Mouse (Mus musculus) hindbrain, postnatal 0 days (tissue): ENCODE results near the gene Synpo2. TPM values are rescaled to one million over a fixed set of nuclear protein-coding genes. Genes with fewer than 3 reads are reported as not detected.

Experiments
- ATAC-seq: fragments of 200-750 bp; cut with Nextera tagmentation; 2 replicates; pipeline ENCODE4 v1.8.0; 2017; ENCODE audit warnings: mild to moderate bottlenecking, moderate TSS enrichment, moderate library complexity
- DNase-seq: peaks from one replicate; pipeline ENCODE4 v3.0.0-alpha.2; 2015; ENCODE audit warnings: low spot score
- H3K27ac ChIP-seq: fragments of 300-500 bp; sonication (generic); 2 replicates; pipeline ENCODE4 v1.5.1; 2014; ENCODE audit warnings: mild to moderate bottlenecking
- H3K27me3 ChIP-seq: fragments of 300-500 bp; sonication (generic); 2 replicates; pipeline ENCODE4 v1.6.1; 2014; ENCODE audit warnings: low read length, mixed read lengths; ENCODE audit not compliant: insufficient read depth
- H3K36me3 ChIP-seq: fragments of 300-500 bp; sonication (generic); 2 replicates; pipeline ENCODE4 v1.6.1; 2014; ENCODE audit warnings: low read length, mixed read lengths; ENCODE audit not compliant: insufficient read depth
- H3K4me1 ChIP-seq: fragments of 300-500 bp; sonication (generic); 2 replicates; pipeline ENCODE4 v1.6.1; 2014; ENCODE audit warnings: antibody characterized with exemption, low read length, mixed read lengths; ENCODE audit not compliant: insufficient read depth
- H3K4me2 ChIP-seq: fragments of 300-500 bp; sonication (generic); 2 replicates; pipeline ENCODE4 v1.6.1; 2014; ENCODE audit warnings: low read depth, mild to moderate bottlenecking, low read length, moderate library complexity, mixed read lengths
- H3K4me3 ChIP-seq: fragments of 300-500 bp; sonication (generic); 2 replicates; pipeline ENCODE4 v1.5.1; 2014; ENCODE audit warnings: low read length
- H3K9ac ChIP-seq: fragments of 300-500 bp; sonication (generic); replicated peaks from 2 replicates; pipeline ENCODE4 v1.6.1; 2014; ENCODE audit warnings: mild to moderate bottlenecking, low read length, moderate library complexity, mixed read lengths
- H3K9me3 ChIP-seq: fragments of 300-500 bp; sonication (generic); 2 replicates; pipeline ENCODE4 v1.6.1; 2016; ENCODE audit warnings: low read length, mixed read lengths
- CTCF ChIP-seq: IDR thresholded peaks from 2 replicates; pipeline ENCODE4 v1.5.1; 2016; ENCODE audit warnings: antibody characterized with exemption, control low read depth, low read depth
- WGBS: fragments of 180-500 bp; shearing (Covaris S2); extraction: QIAGEN DNeasy Blood & Tissue Kit; methylation state at CpG from one replicate; pipeline ENCODE4 v1.1.7; 2014; 5-methylcytosine and 5-hydroxymethylcytosine counted together
- polyA plus RNA-seq: library from polyadenylated mRNA; unstranded; fragments of >200 nt; fragmentation: Nextera tagmentation; extraction: Ambion mirVana; gene quantifications from 2 replicates; pipeline ENCODE4 v1.2.1, GENCODE M21; 2015
- total RNA-seq: library from RNA; depleted of rRNA; stranded (reverse); fragments of >200 nt; gene quantifications from 2 replicates; pipeline ENCODE4 v1.2.3, GENCODE M21; 2014

The Synpo2 gene
- total and polyA plus RNA-seq, 2 experiments from 2014 or later, result 1.2 TPM

GRCm38 (mm10) chr3:123189826-123190225 lies 46.1 kb downstream of the Synpo2 start:
- H3K4me3 ChIP-seq, result no peak overlapping the region
- WGBS, result 61% methylated on average over 1 of the region's 1 CpGs
- no peaks in the 10 kb centered on the region for H3K27me3 ChIP-seq
- ATAC-seq (no peak), DNase-seq (no peak)
- H3K4me2 ChIP-seq, result no peak overlapping the region
- H3K36me3 ChIP-seq, result no peaks in the 10 kb centered on the region
- no peaks in the 10 kb centered on the region for H3K9me3 ChIP-seq
- no peak overlapping the region for H3K27ac ChIP-seq
- TF ChIP-seq CTCF, result no peak
- H3K9ac ChIP-seq, result no peak overlapping the region
- 0 out of 2 replicates have a peak, but pooled peaks cover 3% of the 10 kb centered on the region for H3K4me1 ChIP-seq

DNA sequence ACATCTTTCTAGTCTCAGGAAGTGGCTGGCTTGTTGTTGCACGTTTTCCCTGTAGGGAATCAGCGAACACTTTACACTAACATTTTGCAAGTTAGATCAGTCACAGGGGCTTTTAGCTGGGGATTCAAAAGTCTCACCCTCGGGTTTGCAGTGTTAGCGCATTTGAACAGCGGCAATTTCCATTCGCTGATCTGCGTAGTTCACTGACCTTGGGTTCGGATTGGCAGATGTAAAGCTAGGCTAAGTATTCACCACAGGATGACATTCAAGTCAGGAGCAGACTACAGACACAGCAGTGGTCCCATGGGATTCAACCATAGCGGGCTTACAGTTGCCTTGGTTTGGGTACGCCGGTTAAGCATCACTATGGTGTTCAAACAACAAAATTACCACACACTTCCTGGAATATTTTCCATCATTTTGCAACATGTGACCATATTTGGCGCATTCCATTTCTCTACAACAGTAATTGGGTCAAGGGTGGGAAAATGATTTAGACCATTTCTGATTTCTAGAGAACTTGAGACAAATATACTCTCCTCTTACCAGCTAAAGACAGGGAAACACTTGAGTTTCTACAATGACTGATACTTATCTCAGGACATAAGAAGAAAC lies 47.2 kb downstream of the Synpo2 start:
- H3K36me3 ChIP-seq, result no peaks in the 10 kb centered on the region
- no peak overlapping the region for H3K4me2 ChIP-seq
- TF ChIP-seq CTCF, result no peak
- 0 out of 2 replicates have a peak, but pooled peaks cover 3% of the 10 kb centered on the region for H3K4me1 ChIP-seq
- ATAC-seq (no peak), DNase-seq (no peak)
- H3K27ac ChIP-seq, result no peak overlapping the region
- no peaks in the 10 kb centered on the region for H3K27me3 ChIP-seq
- H3K9me3 ChIP-seq, result no peaks in the 10 kb centered on the region
- no peak overlapping the region for H3K4me3 ChIP-seq
- WGBS, result 79% methylated on average over 12 of the region's 12 CpGs
- no peak overlapping the region for H3K9ac ChIP-seq

- Histone ChIP-seq H3K27ac (0 out of 2 replicates have a peak overlapping the region, but pooled peaks have one; percentile 26), H3K4me2 (no peak overlapping the region), H3K9me3 (no peaks in the 10 kb centered on the region), H3K4me3 (no peak overlapping the region), H3K36me3 (no peaks in the 10 kb centered on the region), H3K9ac (no peak overlapping the region), H3K27me3 (no peaks in the 10 kb centered on the region), H3K4me1 (0 out of 2 replicates have a peak, but pooled peaks cover 3% of the 10 kb centered on the region)
- ATAC-seq, result no peak
- 72% methylated on average over 15 of the region's 15 CpGs for WGBS
- no peak for TF ChIP-seq CTCF
- DNase-seq, result no peak
These were observed 48.4 kb downstream of the Synpo2 start for GRCm38 (mm10) chr3:123187370-123188124.

GRCm38 (mm10) chr3:123185238-123185925 lies 50.6 kb downstream of the Synpo2 start:
- Histone ChIP-seq H3K27me3 (no peaks in the 10 kb centered on the region), H3K36me3 (no peaks in the 10 kb centered on the region), H3K9me3 (no peaks in the 10 kb centered on the region), H3K4me1 (0 out of 2 replicates have a peak, but pooled peaks cover 3% of the 10 kb centered on the region), H3K27ac (no peak overlapping the region), H3K9ac (no peak overlapping the region), H3K4me2 (no peak overlapping the region), H3K4me3 (no peak overlapping the region)
- DNase-seq (no peak), ATAC-seq (no peak)
- no peak for TF ChIP-seq CTCF
- WGBS, result 85% methylated on average over 10 of the region's 10 CpGs

GRCm38 (mm10) chr3:123184281-123184680 lies 51.7 kb downstream of the Synpo2 start:
- Histone ChIP-seq H3K27ac (no peak overlapping the region), H3K4me2 (no peak overlapping the region), H3K9me3 (no peaks in the 10 kb centered on the region), H3K9ac (no peak overlapping the region), H3K4me3 (no peak overlapping the region), H3K4me1 (0 out of 2 replicates have a peak, but pooled peaks cover 3% of the 10 kb centered on the region), H3K27me3 (no peaks in the 10 kb centered on the region), H3K36me3 (no peaks in the 10 kb centered on the region)
- no peak for TF ChIP-seq CTCF
- DNase-seq, result no peak
- ATAC-seq, result no peak
- 91% methylated on average over 10 of the region's 10 CpGs for WGBS

DNA sequence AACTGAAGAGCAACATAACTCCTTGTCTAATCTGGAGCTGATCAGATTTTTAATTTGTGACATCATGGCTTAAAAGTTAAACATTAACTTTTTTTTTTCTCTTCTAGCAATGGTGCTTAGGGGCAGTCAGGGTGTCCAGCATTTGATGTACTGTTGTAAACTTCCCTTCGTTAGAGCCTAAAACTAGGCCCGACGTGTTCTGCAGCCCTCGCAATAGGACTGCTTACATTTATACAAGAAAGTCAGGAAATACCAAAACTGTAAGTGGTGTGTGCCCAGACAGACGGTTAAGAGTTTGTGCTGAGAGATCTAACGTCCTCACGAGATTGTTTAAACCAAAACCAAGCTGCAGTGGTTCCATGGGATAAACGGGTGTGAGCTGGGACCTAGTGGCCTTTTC lies 56.4 kb downstream of the Synpo2 start:
- H3K9me3 ChIP-seq, result no peaks in the 10 kb centered on the region
- no peak for ATAC-seq
- DNase-seq, result no peak
- TF ChIP-seq CTCF, result no peak
- H3K4me2 ChIP-seq, result no peak overlapping the region
- H3K27me3 ChIP-seq, result no peaks in the 10 kb centered on the region
- H3K9ac ChIP-seq, result no peak overlapping the region
- 85% methylated on average over 8 of the region's 8 CpGs for WGBS
- H3K27ac ChIP-seq, result no peak overlapping the region
- H3K36me3 ChIP-seq, result no peaks in the 10 kb centered on the region
- H3K4me3 ChIP-seq, result no peak overlapping the region
- H3K4me1 ChIP-seq, result no peaks in the 10 kb centered on the region
